Mouse (Mus musculus): ENCODE measurements around the gene Olfr1393.

- TF ChIP-seq CTCF (IDR thresholded peaks at IDR 0.05; ENCODE audit: insufficient read depth, low read depth, low read length) (no peak), POLR2A (IDR thresholded peaks at IDR 0.05; ENCODE audit: insufficient read depth, low read depth, low read length) (no peak)
Observed at GRCm38 (mm10) chr11:49329686-49330085, 51.6 kb downstream of the Olfr1393 start.
